Mouse (Mus musculus) R1 (cell line): ENCODE results near the gene Myo1e.
A peak's percentile ranks its signal among the peaks of the same experiment; 100 is the strongest.

ENCODE experiments used
- DNase-seq: peaks from one replicate; pipeline ENCODE4 v3.0.0-alpha.2; 2018; ENCODE audit warnings: low read depth, low spot score

Gene Myo1e

DNA sequence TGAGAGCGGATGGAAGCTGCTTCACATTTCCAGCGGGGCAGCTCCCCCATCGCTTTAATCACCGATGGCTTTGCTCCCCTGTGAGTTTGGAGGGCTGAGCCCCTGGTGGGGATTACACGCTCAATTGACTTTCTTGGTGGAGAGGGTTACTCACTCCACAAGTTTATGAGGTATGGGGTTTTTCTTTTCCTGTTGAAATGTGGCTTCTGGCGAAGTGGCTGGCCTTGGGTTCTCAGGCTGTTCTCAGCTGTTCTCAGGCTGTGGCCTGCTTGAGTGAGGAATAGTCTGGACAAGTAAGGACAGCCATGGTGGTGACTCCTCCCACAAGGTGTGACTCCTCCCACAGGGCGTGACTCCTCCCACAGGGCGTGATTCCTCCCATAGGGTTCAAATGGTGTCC is 149.1 kb downstream of the Myo1e start:
- peak; percentile 83 for DNase-seq

DNA sequence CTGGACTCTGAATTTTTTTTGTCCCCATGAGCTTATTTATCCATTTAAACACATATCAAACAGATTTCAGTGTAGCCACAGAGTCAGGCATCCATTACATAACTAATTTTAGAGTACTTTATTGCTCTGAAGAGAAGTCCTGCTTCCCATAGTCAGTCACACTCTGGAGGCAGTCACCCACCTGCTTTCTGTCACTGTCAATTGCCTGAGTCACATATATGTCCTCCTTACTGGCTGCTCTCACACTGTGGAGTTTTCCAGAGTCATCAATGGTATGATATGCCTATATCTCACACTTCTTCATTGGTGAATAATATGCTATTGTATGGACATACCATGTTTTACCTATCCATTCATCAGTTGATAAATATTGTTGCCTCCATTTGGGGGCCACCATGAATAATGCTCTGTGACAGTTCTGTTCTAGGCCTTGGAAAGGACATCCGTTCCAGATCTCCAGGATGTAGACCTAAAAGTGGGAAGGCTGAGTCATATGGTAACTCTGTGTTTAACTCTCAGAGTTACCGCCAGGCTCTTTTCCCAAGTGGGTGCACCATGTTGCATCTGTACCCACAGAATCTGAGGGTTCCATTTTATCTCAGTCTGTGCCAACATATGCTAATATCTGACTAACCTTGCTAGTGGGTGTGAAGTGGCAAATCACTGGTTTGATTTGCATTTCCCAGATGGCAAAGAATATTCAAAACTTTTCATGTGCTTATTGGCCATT is 152.4 kb downstream of the Myo1e start:
- no peak for DNase-seq

DNA sequence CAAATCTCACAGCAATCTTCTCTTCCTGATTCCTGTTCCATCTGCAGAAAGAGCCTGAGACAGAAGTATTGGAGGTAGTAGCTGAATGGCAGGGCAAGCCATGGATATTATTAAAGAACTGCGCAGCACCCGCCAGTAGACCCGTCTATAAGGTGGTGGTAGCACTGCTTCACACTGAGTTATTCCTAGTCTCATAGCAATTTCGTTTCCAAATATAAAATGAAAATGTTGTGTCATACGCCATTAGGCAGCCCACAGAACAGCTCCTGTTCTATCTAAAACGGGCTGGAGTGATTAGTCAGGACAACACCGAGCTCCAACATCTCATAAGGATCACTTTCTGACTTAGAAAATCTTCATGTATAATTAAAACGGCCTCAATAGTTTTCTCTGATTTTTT is 157.6 kb downstream of the Myo1e start:
- DNase-seq = no peak

DNA sequence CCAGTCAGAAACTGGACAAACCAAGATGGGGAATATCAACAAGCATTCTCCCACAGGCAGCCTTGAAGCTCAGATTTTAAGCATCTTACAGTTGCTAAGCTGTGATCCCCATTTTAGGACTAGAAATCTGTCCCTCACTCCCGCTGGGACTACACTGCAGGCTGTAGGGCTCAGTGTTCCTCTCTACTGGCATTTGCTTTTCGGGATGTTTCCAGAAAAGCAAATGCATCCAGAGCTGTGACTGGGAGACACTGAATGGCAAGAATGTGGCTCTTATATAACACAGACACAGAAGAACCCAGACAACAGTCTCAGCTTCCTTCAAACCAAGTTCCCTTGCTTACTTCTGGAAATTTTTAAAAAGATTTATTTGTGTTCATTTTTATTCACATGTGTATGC is 158.8 kb downstream of the Myo1e start:
- DNase-seq = no peak

DNA sequence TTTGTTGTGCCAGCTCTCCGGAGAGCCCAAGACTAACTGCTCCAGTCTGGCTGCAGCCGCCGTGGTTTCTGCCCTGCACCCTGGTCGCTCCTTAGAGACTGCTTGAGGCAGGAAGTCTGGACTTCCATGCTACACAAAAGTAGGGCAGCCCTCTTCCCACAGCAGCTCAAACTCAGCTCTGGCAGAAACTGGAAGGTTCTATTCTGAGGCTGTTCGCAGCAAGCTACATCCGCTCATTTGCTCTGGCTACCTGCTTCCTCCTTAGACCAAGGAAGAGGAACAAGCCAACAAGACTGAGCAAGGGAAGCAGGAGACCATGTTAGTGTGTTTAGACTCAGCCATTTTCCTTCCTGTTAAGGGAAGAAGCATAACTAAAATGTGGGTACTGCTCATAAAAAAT is 159.7 kb downstream of the Myo1e start:
- no peak for DNase-seq

DNA sequence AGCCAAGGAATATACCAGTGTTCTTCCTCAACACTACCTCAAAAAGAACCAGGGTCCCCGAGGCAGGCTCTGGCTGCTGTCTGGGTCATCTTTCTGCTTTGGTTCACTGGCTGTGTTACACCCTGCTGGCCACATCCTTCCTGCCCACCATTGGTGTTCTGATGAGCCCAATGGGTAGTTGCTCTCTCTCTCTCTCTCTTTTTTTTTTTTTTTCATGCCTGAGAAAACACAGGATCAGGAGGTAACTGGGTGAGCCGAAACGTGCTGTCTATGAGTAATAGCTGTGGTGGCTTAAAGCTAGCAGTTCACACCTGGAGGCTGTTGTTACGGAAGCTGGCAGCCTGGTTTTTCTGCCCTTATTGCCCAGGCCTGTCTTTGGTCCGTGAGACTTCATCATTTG is 164.5 kb downstream of the Myo1e start:
- DNase-seq = no peak

DNA sequence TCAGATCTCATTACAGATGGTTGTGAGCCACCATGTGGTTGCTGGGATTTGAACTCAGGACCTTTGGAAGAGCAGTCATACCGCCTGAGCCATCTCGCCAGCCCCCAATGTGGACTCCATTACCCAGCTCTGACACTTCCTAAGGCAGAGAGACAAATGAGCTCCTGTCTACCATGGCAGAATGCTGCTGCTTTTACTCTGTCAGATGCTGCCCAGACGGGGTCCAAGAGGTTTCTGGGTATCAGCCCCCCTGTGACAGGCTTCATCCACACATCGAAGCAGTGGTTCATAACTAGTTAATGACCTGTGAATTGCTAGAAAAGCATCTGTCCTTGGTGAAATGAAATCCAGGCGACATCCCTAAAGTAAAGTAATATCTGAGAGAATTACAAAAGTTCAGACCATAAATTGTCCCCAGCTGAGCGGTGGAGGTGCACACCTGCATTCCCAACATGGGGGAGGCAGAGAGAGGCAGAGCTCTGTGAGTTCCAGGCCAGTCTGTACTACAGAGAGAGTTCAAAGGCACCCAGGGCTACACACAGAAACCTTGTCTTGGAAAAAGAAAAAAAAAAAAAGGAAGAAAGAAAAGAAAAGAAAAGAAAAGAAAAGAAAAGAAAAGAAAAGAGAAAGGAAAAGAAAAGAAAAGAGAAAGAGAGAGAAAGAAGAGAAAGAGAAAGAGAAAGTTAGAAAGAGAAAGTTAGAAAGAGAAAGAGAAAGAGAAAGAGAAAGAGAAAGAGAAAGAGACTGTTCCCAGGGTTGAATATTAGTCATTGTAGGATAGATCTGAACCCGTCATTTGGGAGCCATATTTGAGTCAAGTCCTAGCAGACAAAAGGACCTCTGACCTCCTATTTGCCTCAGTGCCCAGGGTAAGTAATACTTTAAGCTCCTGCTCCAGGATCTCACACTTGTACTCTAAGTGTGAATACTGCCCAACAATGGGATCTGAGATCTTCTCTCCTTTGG is 172.6 kb downstream of the Myo1e start:
- no peak for DNase-seq

DNA sequence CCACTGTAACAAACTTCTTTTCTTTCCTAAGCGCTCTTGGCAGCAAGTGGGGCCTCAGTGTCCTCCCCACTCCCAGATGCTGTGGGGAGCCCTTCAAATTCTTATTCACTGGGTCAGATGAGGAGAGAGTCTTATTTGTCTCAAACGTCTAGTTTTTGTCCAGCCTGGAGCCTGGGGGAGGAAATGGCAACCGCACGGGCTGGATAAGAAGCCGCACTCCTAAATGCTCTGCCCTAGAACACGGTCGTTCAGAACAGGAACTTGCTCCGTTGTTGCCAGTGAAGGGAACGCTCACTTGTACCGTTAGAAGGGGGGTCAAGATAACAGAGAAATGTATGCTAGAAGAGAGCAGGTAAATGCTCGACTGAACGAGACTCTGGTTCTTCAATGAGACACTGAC is 174.9 kb downstream of the Myo1e start:
- no peak for DNase-seq

DNA sequence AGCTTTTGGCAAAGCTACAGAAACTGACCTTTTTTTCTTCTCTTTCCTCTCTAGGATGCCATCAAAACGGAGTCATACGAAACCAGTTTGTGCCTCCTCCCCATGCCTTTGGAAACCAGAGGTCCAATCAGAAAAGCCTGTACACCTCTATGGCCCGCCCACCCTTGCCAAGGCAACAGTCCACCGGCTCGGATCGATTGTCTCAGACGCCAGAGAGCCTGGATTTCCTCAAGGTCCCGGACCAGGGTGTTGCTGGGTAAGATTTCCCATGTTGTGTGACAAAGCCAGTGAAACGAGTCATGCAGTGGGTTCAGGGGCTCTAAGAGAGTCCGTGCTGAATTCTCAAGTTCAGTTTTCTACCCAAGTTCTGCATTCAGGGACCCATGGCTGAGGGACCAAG is 176.6 kb downstream of the Myo1e start:
- peak; percentile 47 for DNase-seq

DNA sequence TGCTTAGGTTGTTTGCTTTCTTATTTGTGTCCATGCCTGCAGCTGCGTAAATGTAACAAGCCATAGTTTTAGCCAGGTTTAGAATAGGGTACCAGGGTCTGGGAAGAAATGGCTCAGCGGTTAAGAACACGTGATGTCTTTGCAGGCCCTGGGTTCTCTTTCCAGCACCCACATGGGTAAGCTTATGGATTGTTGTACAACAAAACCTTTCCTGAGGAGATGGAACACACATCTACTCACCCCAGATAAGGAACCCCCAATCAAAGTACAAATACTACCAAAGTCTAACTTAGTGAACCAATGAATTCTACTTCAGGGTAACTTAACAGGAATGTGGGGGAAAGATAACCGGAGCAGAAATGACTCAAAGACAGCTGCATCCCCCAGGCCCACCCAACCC is 177.3 kb downstream of the Myo1e start:
- no peak for DNase-seq

DNA sequence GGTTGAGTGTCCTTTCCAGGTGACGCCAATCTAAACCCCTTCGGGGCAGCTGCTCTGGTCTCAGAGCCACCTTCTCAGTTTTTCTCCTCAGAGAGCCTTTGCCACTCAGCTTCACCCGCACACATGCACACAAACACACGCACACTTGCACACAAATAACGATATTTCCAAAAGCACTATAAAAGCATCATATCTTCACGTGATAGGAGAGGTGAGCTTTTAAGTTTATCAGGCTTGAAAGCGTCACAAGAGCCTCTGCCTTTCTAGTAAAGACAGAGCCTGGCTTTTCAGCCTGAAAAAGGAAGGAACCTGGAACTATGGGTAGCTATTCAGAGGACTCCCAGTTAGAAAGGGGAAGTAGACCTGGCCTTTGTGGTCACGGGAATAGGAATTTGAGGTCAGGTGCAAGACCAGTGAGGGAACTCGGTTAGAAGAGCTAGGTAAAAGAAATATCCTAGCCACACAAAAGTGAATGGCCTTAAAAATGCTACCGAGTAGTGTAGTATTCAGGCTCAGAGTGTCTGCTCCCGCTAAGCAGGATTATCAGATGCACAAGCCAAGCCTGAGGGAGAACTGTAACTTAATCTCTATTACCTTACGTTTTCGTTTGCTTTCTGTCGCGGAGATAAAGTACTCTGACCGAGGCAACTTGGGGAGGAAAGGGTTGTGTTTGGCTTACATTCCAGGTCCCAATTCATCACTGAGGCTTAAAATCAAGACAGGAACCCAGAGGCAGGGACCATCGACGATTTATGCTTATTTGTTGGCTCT is 178.0 kb downstream of the Myo1e start:
- DNase-seq = no peak

DNA sequence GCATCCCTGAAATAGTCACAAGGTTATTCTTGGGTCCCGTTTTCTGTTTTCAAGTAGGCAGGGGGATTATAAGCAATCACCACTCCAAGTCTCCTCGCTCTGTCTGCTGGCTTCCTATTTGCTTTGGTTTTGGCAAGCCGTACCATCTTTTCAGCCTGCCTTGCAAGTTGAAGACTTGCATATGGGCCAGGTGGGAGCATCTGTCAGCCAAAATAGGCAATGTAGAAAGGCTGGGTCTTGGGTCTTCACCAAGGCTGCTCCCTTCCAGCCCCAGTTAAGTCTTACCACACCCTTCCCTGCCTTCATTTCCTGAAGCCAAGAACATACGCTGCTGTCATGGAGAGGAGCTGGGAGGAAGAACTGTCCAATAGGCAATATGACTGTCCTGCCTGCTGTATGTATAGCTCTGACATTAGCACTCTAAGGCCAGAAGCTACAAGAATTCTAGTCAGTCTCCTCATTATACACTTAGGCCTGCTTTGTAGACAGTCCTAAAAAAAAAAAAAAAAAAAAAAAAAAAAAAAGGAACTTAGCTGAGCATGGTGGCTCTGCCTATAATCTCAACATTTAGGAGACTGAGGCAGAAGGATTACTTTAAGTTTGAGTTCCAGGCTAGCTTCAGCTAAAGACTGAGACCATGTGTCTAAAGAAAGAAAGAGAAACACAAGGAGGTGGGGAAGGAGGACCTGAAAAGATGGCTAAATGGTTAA is 180.4 kb downstream of the Myo1e start:
- DNase-seq = no peak

DNA sequence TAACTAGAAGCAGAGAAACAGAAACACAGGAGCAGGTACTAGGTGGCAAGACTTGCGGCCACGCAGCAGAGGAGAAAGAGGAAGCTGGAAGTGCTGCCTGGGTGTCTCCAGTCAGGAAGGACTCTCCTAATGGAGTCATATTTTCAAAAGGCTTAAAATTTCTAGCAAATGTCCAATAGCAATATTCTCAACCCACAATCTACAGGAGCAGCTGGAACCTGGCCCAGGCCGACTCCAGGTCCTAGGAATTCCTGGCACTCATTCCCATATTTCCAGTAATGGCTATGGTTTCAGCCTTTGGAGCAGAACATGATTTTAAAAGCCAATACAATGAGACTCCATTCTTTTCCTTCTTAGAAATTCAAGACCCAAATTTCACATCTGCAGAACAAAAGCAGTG is 182.4 kb downstream of the Myo1e start:
- no peak for DNase-seq

DNA sequence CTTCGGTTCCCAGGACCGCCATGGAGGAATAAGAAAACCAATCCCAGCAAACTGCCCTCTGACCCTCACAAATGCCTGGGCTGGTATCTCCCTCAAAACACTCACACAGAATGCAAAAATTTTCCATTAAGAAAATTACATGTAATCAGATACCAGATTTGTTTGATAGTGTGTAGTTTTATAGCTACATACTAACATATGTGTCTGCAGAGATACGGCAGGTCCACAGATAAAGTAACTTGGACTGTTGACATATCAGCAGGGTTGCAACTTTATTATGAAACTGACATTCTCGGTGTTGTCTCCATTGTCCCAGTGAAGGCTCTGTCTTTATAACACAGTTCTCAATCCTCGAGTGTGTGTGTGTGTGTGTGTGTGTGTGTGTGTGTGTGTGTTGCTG is 183.9 kb downstream of the Myo1e start:
- DNase-seq = no peak

DNA sequence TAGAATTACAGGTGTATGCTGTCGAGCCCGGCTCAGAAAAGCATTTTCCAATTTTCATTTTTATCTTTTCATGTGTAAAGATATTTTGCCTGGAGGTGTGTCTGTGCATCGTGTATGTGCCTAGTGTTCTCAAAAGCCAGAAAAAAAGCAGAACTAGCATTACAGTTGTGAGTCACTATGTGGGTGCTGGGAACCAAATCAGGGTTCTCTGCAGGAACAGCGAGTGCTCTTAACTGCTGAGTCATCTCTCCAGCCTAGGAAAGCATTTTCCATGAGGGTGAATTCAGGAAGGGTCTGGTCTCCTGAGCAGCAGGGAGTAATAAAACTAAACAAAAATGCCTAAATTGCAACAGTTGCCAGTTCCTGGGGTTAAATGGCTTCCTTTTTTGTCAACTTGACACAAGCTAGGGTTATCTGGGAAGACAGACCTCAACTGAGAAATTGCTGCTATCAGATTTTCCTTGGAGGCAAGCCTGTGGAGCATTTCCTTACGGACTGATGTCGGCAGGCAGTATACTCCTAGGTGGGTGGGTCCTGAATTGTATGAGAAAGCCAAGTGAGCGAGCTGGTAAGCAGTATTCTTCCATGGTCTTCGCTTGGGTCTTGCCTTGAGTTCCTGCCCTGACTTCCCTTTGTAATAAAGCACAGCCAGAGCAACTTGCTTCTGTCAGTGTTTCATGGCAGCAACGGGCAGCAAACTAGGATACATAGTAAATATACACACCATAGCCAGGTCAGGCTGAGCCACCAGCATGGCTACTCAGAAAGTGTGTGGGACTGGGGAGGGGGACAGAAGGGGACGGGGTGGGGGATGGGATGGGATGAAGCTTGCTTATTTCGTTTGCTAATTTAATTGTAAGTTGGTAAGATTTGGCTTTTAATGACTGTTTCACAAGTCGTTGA is 184.8 kb downstream of the Myo1e start:
- DNase-seq = peak; percentile 36

DNA sequence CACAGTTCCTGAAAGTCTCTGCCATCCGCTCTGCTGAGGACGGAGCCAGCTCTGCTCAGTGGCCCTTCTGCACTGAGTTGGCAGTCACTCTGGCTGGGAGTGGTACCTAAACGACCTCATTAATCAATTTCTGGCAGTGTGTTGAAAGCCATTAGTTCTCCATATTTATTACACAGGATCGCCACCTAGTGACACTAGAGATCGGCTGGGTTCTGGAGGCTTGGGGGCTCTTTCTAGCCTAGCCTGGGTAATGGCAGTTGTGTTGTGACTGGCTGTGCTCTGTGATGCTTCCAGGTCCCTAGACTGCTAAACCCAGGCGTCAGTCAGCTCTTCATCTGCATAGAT is 185.4 kb downstream of the Myo1e start:
- DNase-seq = peak; percentile 36

DNA sequence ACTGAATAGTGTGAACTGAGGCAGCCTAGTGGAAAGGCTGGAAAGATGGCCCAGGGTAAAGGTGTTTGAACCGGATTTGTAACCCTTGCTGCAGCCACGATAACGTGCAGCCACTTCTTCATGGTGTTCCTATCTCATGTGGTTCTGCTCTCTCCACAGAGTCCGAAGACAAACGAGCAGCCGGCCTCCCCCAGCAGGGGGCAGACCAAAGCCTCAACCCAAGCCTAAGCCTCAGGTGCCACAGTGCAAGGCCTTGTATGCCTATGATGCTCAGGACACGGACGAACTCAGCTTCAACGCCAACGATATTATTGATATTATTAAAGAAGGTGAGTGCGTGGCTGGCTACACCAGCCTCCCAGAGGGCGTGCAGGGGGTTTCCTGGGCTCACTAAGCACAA is 188.5 kb downstream of the Myo1e start:
- peak; percentile 65 for DNase-seq

DNA sequence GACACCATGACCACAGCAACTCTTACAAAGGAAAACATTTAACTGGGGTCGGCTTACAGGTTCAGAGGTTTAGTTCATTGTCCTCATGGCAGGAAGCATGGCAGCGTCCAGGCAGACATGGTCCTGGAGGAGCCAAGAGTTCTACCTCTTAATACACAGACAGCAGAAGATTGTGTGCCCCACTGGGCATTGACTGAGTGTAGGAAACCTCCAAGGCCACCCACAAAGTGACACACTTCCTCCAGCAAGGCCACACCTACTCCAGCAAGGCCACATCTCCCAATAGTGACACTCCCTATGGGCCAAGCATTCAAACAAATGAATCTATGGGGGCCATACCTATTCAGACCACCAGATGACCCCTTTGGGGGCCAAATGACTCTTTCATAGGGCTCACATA is 188.9 kb downstream of the Myo1e start:
- DNase-seq = no peak

DNA sequence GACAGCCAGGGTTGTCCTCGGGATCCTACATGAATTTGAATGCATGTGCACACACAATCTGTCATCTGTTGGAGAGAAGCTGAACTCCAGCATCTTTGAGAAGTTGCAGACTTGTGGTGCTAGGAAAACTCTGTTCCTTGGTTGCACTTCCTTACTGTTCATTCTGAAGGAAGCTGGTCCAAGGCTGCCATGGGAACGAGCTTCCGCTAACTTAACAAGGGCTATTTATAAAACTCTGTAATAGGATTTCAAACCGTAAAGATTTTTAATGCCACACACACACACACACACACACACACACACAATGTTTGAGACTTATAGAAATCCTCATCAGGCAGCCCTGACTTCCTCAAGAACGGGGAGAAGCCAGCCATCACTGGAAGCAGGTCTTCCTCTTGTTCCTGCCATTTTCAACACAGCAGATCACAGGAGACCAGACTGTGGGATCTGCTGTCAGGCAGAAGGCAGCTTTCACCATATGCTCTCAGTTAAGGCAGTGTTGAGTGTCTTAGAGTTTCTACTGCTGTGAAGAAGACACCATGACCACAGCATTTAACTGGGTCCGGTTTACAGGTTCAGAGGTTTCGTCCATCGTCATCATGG is 194.9 kb downstream of the Myo1e start:
- no peak for DNase-seq

DNA sequence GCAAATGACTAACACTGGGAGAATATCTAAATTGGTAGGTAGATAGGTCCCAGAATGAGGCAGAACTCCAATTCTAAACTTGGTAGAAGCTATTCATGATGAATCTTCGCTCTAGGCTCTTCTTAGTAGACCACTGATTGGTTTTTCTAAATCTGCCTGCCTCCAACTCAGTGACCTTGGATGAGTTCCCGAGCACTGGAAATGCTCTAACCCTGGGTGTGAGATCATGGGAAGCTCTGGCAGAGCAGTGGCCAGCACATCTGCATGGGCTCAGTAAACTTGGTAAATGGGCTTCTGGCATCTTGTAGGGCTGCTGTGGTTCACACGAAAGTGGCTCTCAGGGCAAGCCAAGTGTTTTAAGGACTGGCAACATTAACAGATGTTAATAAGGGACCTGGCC is 199.4 kb downstream of the Myo1e start:
- DNase-seq = no peak
